8 mouse cellular contexts compared by ENCODE assay signal in genomic region chr5:113164448-113164847, GRCm38 (mm10). TPM values are rescaled to one million over a fixed set of nuclear protein-coding genes. Genes with fewer than 3 reads are reported as not detected.
DNase-seq lines count a peak whose midpoint lies in the region; ATAC-seq and TF ChIP-seq lines count a peak whose summit lies in the region.

No protein-coding gene starts in this region.

- H3K4me2 ChIP-seq in heart, embryonic 15.5 days = peak overlapping the region; percentile 23; the same call in 1 of the 2 replicates
- H3K4me2 ChIP-seq in liver, embryonic 12.5 days = peak overlapping the region; percentile 72

- H3K4me1 ChIP-seq in heart, embryonic 15.5 days (replicated peaks) = peaks cover 52% of the 10 kb centered on the region
- peaks cover 49% of the 10 kb centered on the region for H3K4me1 ChIP-seq in E14TG2a.4 (replicated peaks; ENCODE audit: low read depth, low read length)
- peaks cover 36% of the 10 kb centered on the region for H3K4me1 ChIP-seq in liver, embryonic 12.5 days

- H3K27ac ChIP-seq in heart, embryonic 15.5 days = no peak overlapping the region
- H3K27ac ChIP-seq in liver, embryonic 12.5 days = peak overlapping the region; percentile 77

- no peak for DNase-seq in heart, adult 8-10 months (ENCODE audit: low spot score)
- peak; percentile 83 for DNase-seq in c-Kit-positive CD71-positive TER-119-negative erythroid progenitor cells, embryonic 14.5 days (ENCODE audit: low read depth)
- DNase-seq in frontal cortex, postnatal 36 days (ENCODE audit: low spot score in 2 of 2) = no peak
- no peak for DNase-seq in right cerebral cortex, adult 2 months (ENCODE audit: low spot score in 2 of 2)
- DNase-seq in lung, postnatal 14 days = no peak

- no peaks in the 10 kb centered on the region for H3K36me3 ChIP-seq in heart, embryonic 15.5 days
- H3K36me3 ChIP-seq in E14TG2a.4 (ENCODE audit: insufficient read depth, low read length) = 0 out of 2 replicates have a peak, but pooled peaks cover 6% of the 10 kb centered on the region
- H3K36me3 ChIP-seq in liver, embryonic 12.5 days = no peaks in the 10 kb centered on the region

- H3K4me3 ChIP-seq in heart, embryonic 15.5 days = no peak overlapping the region
- peak overlapping the region; percentile 54 for H3K4me3 ChIP-seq in E14TG2a.4 (replicated peaks; ENCODE audit: low read length)
- H3K4me3 ChIP-seq in liver, embryonic 12.5 days = peak overlapping the region; percentile 17

- peak; percentile 40; the same call in 1 of the 2 replicates for ATAC-seq in heart, embryonic 15.5 days (replicated peaks; ENCODE audit: insufficient number of reproducible peaks, insufficient read depth, low FRiP score, low read depth)
- peak; percentile 65; the same call in 1 of the 2 replicates for ATAC-seq in liver, embryonic 12.5 days

- no peaks in the 10 kb centered on the region for H3K9me3 ChIP-seq in heart, embryonic 15.5 days (replicated peaks)
- no peaks in the 10 kb centered on the region for H3K9me3 ChIP-seq in E14TG2a.4 (ENCODE audit: low read length)
- H3K9me3 ChIP-seq in liver, embryonic 12.5 days (replicated peaks) = no peaks in the 10 kb centered on the region

- no peaks in the 10 kb centered on the region for H3K27me3 ChIP-seq in heart, embryonic 15.5 days
- H3K27me3 ChIP-seq in E14TG2a.4 (ENCODE audit: insufficient read depth, low read length) = peaks cover 3% of the 10 kb centered on the region; the same call in 1 of the 2 replicates
- H3K27me3 ChIP-seq in liver, embryonic 12.5 days (replicated peaks) = 0 out of 2 replicates have a peak, but pooled peaks cover 10% of the 10 kb centered on the region

- H3K9ac ChIP-seq in heart, embryonic 15.5 days = no peak overlapping the region
- H3K9ac ChIP-seq in liver, embryonic 12.5 days = no peak overlapping the region

- no peak for TF ChIP-seq CTCF in E14TG2a.4 (conservative IDR thresholded peaks at IDR 0.05; ENCODE audit: low read length)

- WGBS in heart, embryonic 15.5 days = 28% methylated on average over 9 of the region's 9 CpGs
- 15% methylated on average over 9 of the region's 9 CpGs for WGBS in liver, embryonic 12.5 days (ENCODE audit: insufficient replicate concordance)

RNA-seq across cellular contexts. Expression of gene 2900026A02Rik, which starts 56.6 kb away (rescaled TPM):
- 14.1 and 17.4 TPM in 2 replicates for polyA plus RNA-seq in heart, embryonic 15.5 days (2015; fragmentation: Nextera tagmentation; extraction: Ambion mirVana)
- 10 to 100 TPM; 15.4 to 21.6 (median 20.3) TPM for total RNA-seq in heart, adult 8-10 months (2022)
- 1.9 and 2.0 TPM in 2 replicates for polyA plus RNA-seq in liver, embryonic 12.5 days (2016; fragmentation: Nextera tagmentation; extraction: Ambion mirVana)
